26 mouse cellular contexts compared by ENCODE assay signal in genomic region chr1:82042051-82042432, GRCm38 (mm10).
A peak's percentile ranks its signal among the peaks of the same experiment; 100 is the strongest.
DNase-seq lines count a peak whose midpoint lies in the region; ATAC-seq and TF ChIP-seq lines count a peak whose summit lies in the region.
"Had no signal": no experiment of that assay in that cellular context is flagged by ENCODE, and none has a peak within 500 bp of the region (broad histone marks: within the 10 kb centered on the region; RNA-seq: fewer than 3 reads in every experiment).

No protein-coding gene starts in this region.

- no peak overlapping the region for H3K4me2 ChIP-seq in lung, embryonic 15.5 days
- no peak overlapping the region for H3K4me2 ChIP-seq in embryonic facial prominence, embryonic 12.5 days (replicated peaks)
- H3K4me2 ChIP-seq in myocyte (ENCODE audit: low read depth) = peak overlapping the region; percentile 74
- H3K4me2 ChIP-seq: forebrain, embryonic 12.5 days; heart, embryonic 12.5 days; hindbrain, embryonic 14.5 days; liver, embryonic 11.5 days; midbrain, embryonic 15.5 days; neural tube, embryonic 12.5 days had no signal

- H3K9me3 ChIP-seq in lung, embryonic 15.5 days = no peaks in the 10 kb centered on the region
- no peaks in the 10 kb centered on the region for H3K9me3 ChIP-seq in embryonic facial prominence, embryonic 12.5 days
- H3K9me3 ChIP-seq: forebrain, embryonic 12.5 days; heart, embryonic 12.5 days; midbrain, embryonic 10.5 days; midbrain, embryonic 15.5 days; neural tube, embryonic 12.5 days had no signal

- H3K4me1 ChIP-seq in lung, embryonic 15.5 days = peaks cover 16% of the 10 kb centered on the region; the same call in 1 of the 2 replicates
- H3K4me1 ChIP-seq in embryonic facial prominence, embryonic 12.5 days = peaks cover 20% of the 10 kb centered on the region
- H3K4me1 ChIP-seq: forebrain, embryonic 12.5 days; heart, embryonic 12.5 days; midbrain, embryonic 15.5 days; neural tube, embryonic 12.5 days had no signal

- no peaks in the 10 kb centered on the region for H3K36me3 ChIP-seq in lung, embryonic 15.5 days
- no peaks in the 10 kb centered on the region for H3K36me3 ChIP-seq in embryonic facial prominence, embryonic 12.5 days
- no peaks in the 10 kb centered on the region for H3K36me3 ChIP-seq in myocyte (ENCODE audit: control insufficient read depth, insufficient read depth)
- H3K36me3 ChIP-seq: forebrain, embryonic 12.5 days; heart, embryonic 12.5 days; midbrain, embryonic 10.5 days; midbrain, embryonic 15.5 days; neural tube, embryonic 12.5 days had no signal

- H3K27me3 ChIP-seq in lung, embryonic 15.5 days = no peaks in the 10 kb centered on the region
- no peaks in the 10 kb centered on the region for H3K27me3 ChIP-seq in embryonic facial prominence, embryonic 12.5 days
- no peaks in the 10 kb centered on the region for H3K27me3 ChIP-seq in myocyte (ENCODE audit: control insufficient read depth, insufficient read depth, insufficient read length)
- H3K27me3 ChIP-seq: CH12.LX; heart, embryonic 12.5 days; midbrain, embryonic 15.5 days; neural tube, embryonic 12.5 days had no signal

- ATAC-seq in lung, embryonic 15.5 days (ENCODE audit: borderline replicate concordance, extremely low read depth, low FRiP score, low TSS enrichment) = no peak
- ATAC-seq in embryonic facial prominence, embryonic 12.5 days (ENCODE audit: insufficient number of reproducible peaks, insufficient read depth, low FRiP score, low TSS enrichment) = no peak
- ATAC-seq: midbrain, embryonic 15.5 days had no signal

- WGBS in lung, embryonic 15.5 days = 17% methylated on average over 2 of the region's 2 CpGs
- 14% methylated on average over 2 of the region's 2 CpGs for WGBS in embryonic facial prominence, embryonic 12.5 days

- peak overlapping the region; percentile 60 for H3K27ac ChIP-seq in lung, embryonic 15.5 days
- H3K27ac ChIP-seq in embryonic facial prominence, embryonic 12.5 days = 0 out of 2 replicates have a peak overlapping the region, but pooled peaks have one; percentile 46
- H3K27ac ChIP-seq: forebrain, embryonic 12.5 days; heart, adult 2 months; hindbrain, embryonic 14.5 days; midbrain, embryonic 10.5 days; midbrain, embryonic 15.5 days; neural tube, embryonic 12.5 days had no signal

- DNase-seq in lung, postnatal 25 days (ENCODE audit: low spot score) = no peak
- peak; percentile 45 for DNase-seq in adipocyte (ENCODE audit: low spot score)
- no peak for DNase-seq in thymus, postnatal 25 days
- no peak for DNase-seq in ovary, postnatal 14 days (ENCODE audit: low spot score)
- no peak for DNase-seq in frontal cortex, adult 2 months (ENCODE audit: extremely low spot score in 1 of 2, low spot score in 1 of 2)
- DNase-seq: adrenal gland, postnatal 10 days; B cell, adult 2 months; cerebellum, adult 8-10 months; cerebellum, postnatal 25 days; heart, adult 2 months; kidney, adult 11 months; kidney, postnatal 14 days; layer of hippocampus, adult 9-11 months; lung, postnatal 10 days had no signal

- no peak for TF ChIP-seq POLR2A in myocyte (IDR thresholded peaks at IDR 0.05; ENCODE audit: insufficient read length, low read depth)

- no peak overlapping the region for H3ac ChIP-seq in myocyte (ENCODE audit: control insufficient read depth, insufficient read length)

- no peak overlapping the region for H3K9ac ChIP-seq in lung, embryonic 15.5 days
- H3K9ac ChIP-seq in embryonic facial prominence, embryonic 12.5 days = no peak overlapping the region
- H3K9ac ChIP-seq: forebrain, embryonic 12.5 days; heart, embryonic 12.5 days; hindbrain, embryonic 14.5 days; midbrain, embryonic 15.5 days; neural tube, embryonic 12.5 days had no signal

- no peaks in the 10 kb centered on the region for H3K79me2 ChIP-seq in myocyte (ENCODE audit: control insufficient read depth, insufficient read depth)

- no peak overlapping the region for H3K4me3 ChIP-seq in lung, embryonic 15.5 days
- H3K4me3 ChIP-seq in embryonic facial prominence, embryonic 12.5 days = no peak overlapping the region
- no peak overlapping the region for H3K4me3 ChIP-seq in myocyte
- H3K4me3 ChIP-seq: erythroblast, embryonic 14.5 days; forebrain, embryonic 12.5 days; heart, adult 2 months; heart, embryonic 12.5 days; midbrain, embryonic 10.5 days; midbrain, embryonic 15.5 days; neural tube, embryonic 12.5 days had no signal

TF ChIP-seq in myocyte, 11 proteins besides CTCF, POLR2A, EP300 and RAD21:
- TF ChIP-seq E2F4 (IDR thresholded peaks at IDR 0.05; ENCODE audit: insufficient read depth) (no peak), MYOG (IDR thresholded peaks at IDR 0.05; ENCODE audit: control insufficient read depth in 1 of 3, insufficient read depth in 1 of 3, insufficient read length in 2 of 3, low read depth in 2 of 3) (no peak), POLR2AphosphoS2 (IDR thresholded peaks at IDR 0.05; ENCODE audit: insufficient read length, low read depth) (no peak), MYOD1 (IDR thresholded peaks at IDR 0.05; ENCODE audit: control insufficient read depth in 1 of 3, insufficient read length in 2 of 3, low read depth in 2 of 3) (no peak), USF1 (IDR thresholded peaks at IDR 0.05; ENCODE audit: low read depth) (no peak), TCF3 (IDR thresholded peaks at IDR 0.05; ENCODE audit: insufficient read length, low read depth) (no peak), TCF12 (IDR thresholded peaks at IDR 0.05; ENCODE audit: insufficient read depth, poor library complexity, severe bottlenecking) (no peak), REST (IDR thresholded peaks at IDR 0.05; ENCODE audit: insufficient read depth, insufficient read length) (no peak), CEBPB (IDR thresholded peaks at IDR 0.05; ENCODE audit: insufficient read depth, poor library complexity, severe bottlenecking) (no peak), SRF (IDR thresholded peaks at IDR 0.05; ENCODE audit: control insufficient read depth, insufficient read length, low read depth) (no peak), MAX (IDR thresholded peaks at IDR 0.05; ENCODE audit: low read depth) (no peak)
